Mouse (Mus musculus): ENCODE measurements around the gene Nt5m. TPM values are rescaled to one million over a fixed set of nuclear protein-coding genes. Genes with fewer than 3 reads are reported as not detected.
A peak's percentile ranks its signal among the peaks of the same experiment; 100 is the strongest.
"Not testable (repeated sequence)": the region's sequence is repeated elsewhere in the genome, so short reads cannot be mapped to it uniquely, and the experiment has no call there.

Nt5m gene
- polyA plus RNA-seq, 1 experiment from 2014 or later, result 44.5 TPM

- H3K27me3 ChIP-seq (ENCODE audit: control insufficient read depth, insufficient read depth, low read length), result no peaks in the 10 kb centered on the region
- H3K36me3 ChIP-seq (ENCODE audit: control insufficient read depth, insufficient read depth, low read length), result peaks cover 12% of the 10 kb centered on the region
- DNase-seq (ENCODE audit: low spot score) (no peak), ATAC-seq (ENCODE audit: insufficient read depth, low FRiP score, low TSS enrichment) (no peak)
- H3K4me3 ChIP-seq (ENCODE audit: low read depth, low read length), result no peak overlapping the region
- no peak overlapping the region for H3K9ac ChIP-seq (ENCODE audit: low read length)
- no peaks in the 10 kb centered on the region for H3K4me1 ChIP-seq (ENCODE audit: control insufficient read depth, insufficient read depth, low read length)
- 91% methylated on average over 6 of the region's 6 CpGs for WGBS
- no peak overlapping the region for H3K27ac ChIP-seq (ENCODE audit: low read depth, low read length)
- H3K9me3 ChIP-seq (ENCODE audit: control insufficient read depth, low read length), result no peaks in the 10 kb centered on the region
- no peak overlapping the region for H3K4me2 ChIP-seq (ENCODE audit: low read depth)
Observed at GRCm38 (mm10) chr11:59815482-59816065, 23.7 kb upstream of the Nt5m start.

DNA sequence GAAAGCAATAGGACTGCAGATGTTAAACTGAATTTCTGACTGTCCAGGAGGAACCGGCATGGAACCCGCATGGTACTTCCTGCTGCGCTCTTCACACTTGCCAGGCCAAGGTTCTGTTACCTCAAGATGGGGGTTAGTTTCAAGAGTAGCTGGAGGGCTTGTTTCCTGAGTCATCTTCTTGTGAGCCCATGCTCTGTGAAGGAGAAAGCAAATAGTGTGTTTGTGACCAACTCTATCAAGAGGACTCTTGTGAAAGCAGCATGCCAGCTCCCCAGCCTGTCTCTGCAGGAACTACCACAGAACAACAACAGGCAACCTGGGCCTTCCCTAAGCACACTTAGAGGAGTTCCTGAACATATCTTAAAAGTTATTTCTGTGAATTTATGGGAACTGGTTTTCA is 21.3 kb upstream of the Nt5m start:
- ATAC-seq (ENCODE audit: insufficient read depth, low FRiP score, low TSS enrichment), result no peak
- no peaks in the 10 kb centered on the region for H3K9me3 ChIP-seq (ENCODE audit: control insufficient read depth, low read length)
- peaks cover 14% of the 10 kb centered on the region for H3K36me3 ChIP-seq (ENCODE audit: control insufficient read depth, insufficient read depth, low read length)
- H3K4me1 ChIP-seq (ENCODE audit: control insufficient read depth, insufficient read depth, low read length), result no peaks in the 10 kb centered on the region
- H3K9ac ChIP-seq (ENCODE audit: low read length), result no peak overlapping the region
- WGBS, result 94% methylated on average over 3 of the region's 3 CpGs
- no peaks in the 10 kb centered on the region for H3K27me3 ChIP-seq (ENCODE audit: control insufficient read depth, insufficient read depth, low read length)
- no peak overlapping the region for H3K4me3 ChIP-seq (ENCODE audit: low read depth, low read length)
- no peak for DNase-seq (ENCODE audit: low spot score)
- H3K4me2 ChIP-seq (ENCODE audit: low read depth), result no peak overlapping the region
- no peak overlapping the region for H3K27ac ChIP-seq (ENCODE audit: low read depth, low read length)

GRCm38 (mm10) chr11:59821625-59822024 is 17.6 kb upstream of the Nt5m start:
- Histone ChIP-seq H3K9ac (ENCODE audit: low read length) (no peak overlapping the region), H3K4me2 (ENCODE audit: low read depth) (no peak overlapping the region), H3K4me3 (ENCODE audit: low read depth, low read length) (no peak overlapping the region), H3K4me1 (ENCODE audit: control insufficient read depth, insufficient read depth, low read length) (no peaks in the 10 kb centered on the region), H3K27ac (ENCODE audit: low read depth, low read length) (no peak overlapping the region), H3K36me3 (ENCODE audit: control insufficient read depth, insufficient read depth, low read length) (peaks cover 25% of the 10 kb centered on the region), H3K9me3 (ENCODE audit: control insufficient read depth, low read length) (no peaks in the 10 kb centered on the region), H3K27me3 (ENCODE audit: control insufficient read depth, insufficient read depth, low read length) (no peaks in the 10 kb centered on the region)
- WGBS, result 90% methylated on average over 3 of the region's 3 CpGs
- ATAC-seq (ENCODE audit: insufficient read depth, low FRiP score, low TSS enrichment) (no peak), DNase-seq (ENCODE audit: low spot score) (no peak)

DNA sequence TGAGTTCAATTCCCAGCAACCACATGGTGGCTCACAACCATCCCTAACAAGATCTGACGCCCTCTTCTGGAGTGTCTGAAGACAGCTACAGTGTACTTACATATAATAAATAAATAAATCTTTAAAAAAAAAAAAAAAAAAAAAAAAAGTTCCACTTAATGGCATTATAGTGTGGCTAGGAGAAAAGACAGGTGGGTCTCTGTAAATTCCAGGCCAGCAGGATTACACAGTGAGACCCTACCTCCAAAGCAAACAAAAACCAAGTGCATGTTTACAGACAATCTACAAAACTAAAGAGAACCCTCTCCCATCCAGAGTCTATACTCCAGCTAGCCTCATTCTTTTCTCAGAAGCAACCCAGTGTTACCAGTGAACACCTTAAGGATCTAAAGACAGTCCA is 1.5 kb upstream of the Nt5m start:
- not testable (repeated sequence) for H3K4me2 ChIP-seq (ENCODE audit: low read depth); H3K9ac ChIP-seq (ENCODE audit: low read length); H3K4me3 ChIP-seq (ENCODE audit: low read depth, low read length); ATAC-seq (ENCODE audit: insufficient read depth, low FRiP score, low TSS enrichment); H3K27ac ChIP-seq (ENCODE audit: low read depth, low read length); H3K9me3 ChIP-seq (ENCODE audit: control insufficient read depth, low read length); DNase-seq (ENCODE audit: low spot score); H3K36me3 ChIP-seq (ENCODE audit: control insufficient read depth, insufficient read depth, low read length); H3K27me3 ChIP-seq (ENCODE audit: control insufficient read depth, insufficient read depth, low read length)
- no CpG with 5 or more reads among the region's 1 CpGs for WGBS
- H3K4me1 ChIP-seq (ENCODE audit: control insufficient read depth, insufficient read depth, low read length), result peaks cover 13% of the 10 kb centered on the region; the same call in 1 of the 2 replicates

DNA sequence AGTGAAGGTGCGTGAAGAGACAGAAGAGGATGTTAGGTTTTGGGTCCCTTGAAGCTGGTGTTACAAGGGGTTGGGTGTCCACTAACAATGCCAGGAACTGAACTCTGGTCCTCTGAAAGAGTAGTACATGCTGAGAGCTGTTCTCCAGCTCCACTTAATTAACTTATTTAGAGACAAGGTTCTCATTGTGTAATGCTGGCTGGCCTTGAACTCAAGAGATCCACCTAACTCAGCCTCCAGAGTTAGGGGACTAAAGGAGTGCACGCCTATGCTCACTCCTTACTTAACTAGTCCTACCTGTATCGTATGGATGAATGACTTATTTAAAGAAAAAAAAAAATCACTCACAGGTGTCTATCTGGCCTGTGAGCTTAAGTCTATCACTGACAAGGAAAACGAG is 821 bp upstream of the Nt5m start:
- Histone ChIP-seq H3K27ac (ENCODE audit: low read depth, low read length) (no peak overlapping the region), H3K36me3 (ENCODE audit: control insufficient read depth, insufficient read depth, low read length) (peaks cover 2% of the 10 kb centered on the region; the same call in 1 of the 2 replicates), H3K4me1 (ENCODE audit: control insufficient read depth, insufficient read depth, low read length) (peaks cover 13% of the 10 kb centered on the region; the same call in 1 of the 2 replicates), H3K4me2 (ENCODE audit: low read depth) (peak overlapping the region; percentile 64), H3K4me3 (ENCODE audit: low read depth, low read length) (peak overlapping the region; percentile 92), H3K9ac (ENCODE audit: low read length) (peak overlapping the region; percentile 96), H3K27me3 (ENCODE audit: control insufficient read depth, insufficient read depth, low read length) (no peaks in the 10 kb centered on the region), H3K9me3 (ENCODE audit: control insufficient read depth, low read length) (no peaks in the 10 kb centered on the region)
- WGBS, result 71% methylated on average over 4 of the region's 4 CpGs
- DNase-seq (ENCODE audit: low spot score), result no peak
- ATAC-seq (ENCODE audit: insufficient read depth, low FRiP score, low TSS enrichment), result no peak

- H3K4me2 ChIP-seq (ENCODE audit: low read depth), result peak within 1 kb of the TSS; percentile 64
- 1% methylated on average over 43 of the region's 43 CpGs for WGBS
- peak within 1 kb of the TSS; percentile 96 for H3K9ac ChIP-seq (ENCODE audit: low read length)
- peak; percentile 95 for ATAC-seq (ENCODE audit: insufficient read depth, low FRiP score, low TSS enrichment)
- no peaks in the 10 kb centered on the region for H3K9me3 ChIP-seq (ENCODE audit: control insufficient read depth, low read length)
- H3K4me3 ChIP-seq (ENCODE audit: low read depth, low read length), result peak within 1 kb of the TSS; percentile 92
- no peaks in the 10 kb centered on the region for H3K27me3 ChIP-seq (ENCODE audit: control insufficient read depth, insufficient read depth, low read length)
- peak; percentile 95 for DNase-seq (ENCODE audit: low spot score)
- H3K4me1 ChIP-seq (ENCODE audit: control insufficient read depth, insufficient read depth, low read length), result peaks cover 13% of the 10 kb centered on the region; the same call in 1 of the 2 replicates
- peaks cover 2% of the 10 kb centered on the region; the same call in 1 of the 2 replicates for H3K36me3 ChIP-seq (ENCODE audit: control insufficient read depth, insufficient read depth, low read length)
- H3K27ac ChIP-seq (ENCODE audit: low read depth, low read length), result peak within 1 kb of the TSS; percentile 92
Observed at GRCm38 (mm10) chr11:59839459-59840126, 346 bp downstream of the Nt5m start, which contains the start of gene Cops3. TSS of gene Cops3 (minus strand) at chr11:59839838.

DNA sequence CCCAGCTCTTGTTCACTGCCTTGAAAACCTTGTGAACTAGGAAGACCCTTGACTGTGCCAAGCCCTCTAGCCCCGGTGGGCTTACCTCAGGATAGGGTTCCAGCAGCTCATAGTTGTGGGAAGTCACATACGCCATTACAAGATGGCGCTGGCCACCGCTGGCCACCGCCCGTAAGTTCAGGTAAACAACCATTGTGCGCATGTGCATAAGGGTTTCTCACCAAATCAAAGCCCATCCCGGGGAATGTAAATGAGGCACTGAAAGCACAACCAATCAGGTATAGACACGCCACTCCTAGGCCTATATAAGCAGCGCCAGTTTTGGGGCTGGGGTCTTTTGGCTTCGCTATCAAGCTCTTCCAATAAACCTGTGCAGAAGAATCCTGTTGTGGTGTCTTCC is 7.1 kb downstream of the Nt5m start:
- no peak overlapping the region for H3K4me3 ChIP-seq (ENCODE audit: low read depth, low read length)
- DNase-seq (ENCODE audit: low spot score), result no peak
- no peak for ATAC-seq (ENCODE audit: insufficient read depth, low FRiP score, low TSS enrichment)
- no peak overlapping the region for H3K9ac ChIP-seq (ENCODE audit: low read length)
- no peak overlapping the region for H3K4me2 ChIP-seq (ENCODE audit: low read depth)
- 98% methylated on average over 11 of the region's 11 CpGs for WGBS
- no peaks in the 10 kb centered on the region for H3K4me1 ChIP-seq (ENCODE audit: control insufficient read depth, insufficient read depth, low read length)
- H3K27ac ChIP-seq (ENCODE audit: low read depth, low read length), result no peak overlapping the region
- no peaks in the 10 kb centered on the region for H3K27me3 ChIP-seq (ENCODE audit: control insufficient read depth, insufficient read depth, low read length)
- no peaks in the 10 kb centered on the region for H3K9me3 ChIP-seq (ENCODE audit: control insufficient read depth, low read length)
- H3K36me3 ChIP-seq (ENCODE audit: control insufficient read depth, insufficient read depth, low read length), result no peaks in the 10 kb centered on the region; the same call in 1 of the 2 replicates

GRCm38 (mm10) chr11:59847131-59847530 is 7.9 kb downstream of the Nt5m start:
- H3K27ac ChIP-seq (ENCODE audit: low read depth, low read length), result no peak overlapping the region
- DNase-seq (ENCODE audit: low spot score), result peak; percentile 55
- peak overlapping the region; percentile 78; the same call in 1 of the 2 replicates for H3K4me3 ChIP-seq (ENCODE audit: low read depth, low read length)
- no peaks in the 10 kb centered on the region for H3K27me3 ChIP-seq (ENCODE audit: control insufficient read depth, insufficient read depth, low read length)
- H3K36me3 ChIP-seq (ENCODE audit: control insufficient read depth, insufficient read depth, low read length), result no peaks in the 10 kb centered on the region; the same call in 1 of the 2 replicates
- H3K9ac ChIP-seq (ENCODE audit: low read length), result no peak overlapping the region
- H3K9me3 ChIP-seq (ENCODE audit: control insufficient read depth, low read length), result no peaks in the 10 kb centered on the region
- no peak for ATAC-seq (ENCODE audit: insufficient read depth, low FRiP score, low TSS enrichment)
- H3K4me1 ChIP-seq (ENCODE audit: control insufficient read depth, insufficient read depth, low read length), result no peaks in the 10 kb centered on the region
- WGBS, result 19% methylated on average over 2 of the region's 2 CpGs
- H3K4me2 ChIP-seq (ENCODE audit: low read depth), result no peak overlapping the region
